Mouse (Mus musculus) stomach, postnatal 0 days (tissue): ENCODE results near the gene Sparc. TPM values are rescaled to one million over a fixed set of nuclear protein-coding genes. Genes with fewer than 3 reads are reported as not detected.

Source experiments
- ATAC-seq: fragments of 200-750 bp; cut with Nextera tagmentation; 2 replicates; pipeline ENCODE4 v1.8.0; 2017; ENCODE audit not compliant: low FRiP score, low TSS enrichment
- DNase-seq: peaks from one replicate; pipeline ENCODE4 v3.0.0-alpha.2; 2016; ENCODE audit warnings: low spot score
- H3K27ac ChIP-seq: fragments of 300-500 bp; sonication (generic); replicated peaks from 2 replicates; pipeline ENCODE4 v1.5.1; 2014; ENCODE audit warnings: mild to moderate bottlenecking, control low read depth
- H3K27me3 ChIP-seq: fragments of 300-500 bp; sonication (generic); 2 replicates; pipeline ENCODE4 v1.6.1; 2014; ENCODE audit warnings: low read length; ENCODE audit not compliant: control insufficient read depth, insufficient read depth
- H3K36me3 ChIP-seq: fragments of 300-500 bp; sonication (generic); 2 replicates; pipeline ENCODE4 v1.6.1; 2014; ENCODE audit warnings: low read length, mixed read lengths; ENCODE audit not compliant: control insufficient read depth, insufficient read depth
- H3K4me1 ChIP-seq: fragments of 300-500 bp; sonication (generic); replicated peaks from 2 replicates; pipeline ENCODE4 v1.6.1; 2014; ENCODE audit warnings: antibody characterized with exemption; ENCODE audit not compliant: control insufficient read depth, insufficient read depth
- H3K4me2 ChIP-seq: fragments of 300-500 bp; sonication (generic); replicated peaks from 2 replicates; pipeline ENCODE4 v1.6.1; 2014; ENCODE audit warnings: low read depth, mild to moderate bottlenecking, control low read depth, moderate library complexity
- H3K4me3 ChIP-seq: fragments of 300-500 bp; sonication (generic); 2 replicates; pipeline ENCODE4 v1.5.1; 2014; ENCODE audit warnings: low read depth, low read length, control low read depth
- H3K9ac ChIP-seq: fragments of 300-500 bp; sonication (generic); 2 replicates; pipeline ENCODE4 v1.6.1; 2014; ENCODE audit warnings: mild to moderate bottlenecking, low read length, control low read depth, mixed read lengths
- H3K9me3 ChIP-seq: fragments of 300-500 bp; sonication (generic); 2 replicates; pipeline ENCODE4 v1.6.1; 2016; ENCODE audit warnings: low read length; ENCODE audit not compliant: control insufficient read depth
- CTCF ChIP-seq: IDR thresholded peaks from 2 replicates; pipeline ENCODE4 v1.5.1; 2016; ENCODE audit warnings: antibody characterized with exemption, low read depth, mild to moderate bottlenecking, moderate library complexity
- EP300 ChIP-seq: optimal IDR thresholded peaks from 2 replicates; pipeline ENCODE3; 2016; ENCODE audit warnings: antibody characterized with exemption
- WGBS: fragments of 180-500 bp; shearing (Covaris S2); extraction: QIAGEN DNeasy Blood & Tissue Kit; methylation state at CpG from one replicate; pipeline ENCODE4 v1.1.7; 2014; 5-methylcytosine and 5-hydroxymethylcytosine counted together
- polyA plus RNA-seq: library from polyadenylated mRNA; unstranded; fragments of >200 nt; fragmentation: Nextera tagmentation; extraction: Ambion mirVana; gene quantifications from 2 replicates; pipeline ENCODE4 v1.2.1, GENCODE M21; 2015

The Sparc gene
- polyA plus RNA-seq, 1 experiment from 2014 or later = 1,849 TPM

- H3K27me3 ChIP-seq = no peaks in the 10 kb centered on the region
- no peak for TF ChIP-seq EP300
- no peak for TF ChIP-seq CTCF
- H3K4me1 ChIP-seq = 0 out of 2 replicates have a peak, but pooled peaks cover 3% of the 10 kb centered on the region
- no peak for ATAC-seq
- no peak for DNase-seq
- H3K4me3 ChIP-seq = no peak overlapping the region
- H3K36me3 ChIP-seq = no peaks in the 10 kb centered on the region
- peak overlapping the region; percentile 65 for H3K27ac ChIP-seq
- H3K9me3 ChIP-seq = no peaks in the 10 kb centered on the region
- H3K4me2 ChIP-seq = no peak overlapping the region
- H3K9ac ChIP-seq = 0 out of 2 replicates have a peak overlapping the region, but pooled peaks have one; percentile 9
- WGBS = 23% methylated on average over 3 of the region's 3 CpGs
Measured at GRCm38 (mm10) chr11:55432981-55433380, 10.0 kb upstream of the Sparc start.

- 85% methylated on average over 2 of the region's 2 CpGs for WGBS
- no peaks in the 10 kb centered on the region for H3K27me3 ChIP-seq
- no peak overlapping the region for H3K27ac ChIP-seq
- no peak for TF ChIP-seq EP300
- TF ChIP-seq CTCF = no peak
- no peaks in the 10 kb centered on the region for H3K36me3 ChIP-seq
- ATAC-seq = no peak
- DNase-seq = no peak
- no peak overlapping the region for H3K4me3 ChIP-seq
- H3K9ac ChIP-seq = no peak overlapping the region
- 0 out of 2 replicates have a peak, but pooled peaks cover 3% of the 10 kb centered on the region for H3K4me1 ChIP-seq
- H3K9me3 ChIP-seq = no peaks in the 10 kb centered on the region
- no peak overlapping the region for H3K4me2 ChIP-seq
Measured at GRCm38 (mm10) chr11:55429973-55430372, 7.0 kb upstream of the Sparc start.

DNA sequence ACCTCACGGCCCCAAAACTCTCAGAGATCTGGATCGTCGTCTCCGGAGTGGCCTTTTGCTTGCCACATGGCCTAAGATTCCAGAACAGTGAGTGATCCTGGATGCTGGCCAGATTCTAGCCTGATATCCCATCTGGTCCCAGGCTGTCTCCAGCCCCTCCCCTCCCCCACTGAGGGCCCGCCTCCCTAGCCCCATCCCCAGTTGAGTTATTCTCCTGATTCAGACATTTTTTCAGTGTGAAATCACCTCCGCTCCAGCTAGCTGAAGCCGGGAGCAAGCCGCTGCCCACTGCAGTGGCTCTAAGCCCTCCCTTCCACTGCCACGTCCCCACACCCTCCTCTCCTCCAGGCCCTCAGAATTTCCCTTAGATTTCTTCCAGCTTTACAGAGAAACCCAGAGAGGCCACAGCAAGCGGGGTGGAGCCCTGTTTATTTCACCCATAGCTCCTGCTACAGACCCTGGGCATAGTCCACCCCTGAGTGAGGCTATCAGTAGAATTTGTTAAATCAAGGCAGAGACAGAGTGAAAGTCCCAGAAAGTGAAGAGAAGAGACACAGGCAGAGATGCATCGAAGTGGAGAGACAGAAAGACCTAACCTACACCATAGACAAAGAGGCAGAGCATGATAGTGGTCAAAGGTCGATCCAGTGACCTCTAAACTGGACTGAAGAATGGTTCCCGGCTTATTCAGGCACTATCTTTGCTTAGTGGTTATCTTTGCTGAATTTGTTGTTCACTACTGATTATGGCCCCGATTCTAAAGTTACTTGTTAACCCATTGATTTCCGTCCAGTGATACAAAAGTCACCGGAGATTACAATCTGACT is 5.4 kb upstream of the Sparc start:
- peak; percentile 92 for ATAC-seq
- WGBS = 19% methylated on average over 16 of the region's 16 CpGs

GRCm38 (mm10) chr11:55424746-55425360 is 1.9 kb upstream of the Sparc start:
- no peak overlapping the region for H3K4me2 ChIP-seq
- no peak overlapping the region; the same call in 1 of the 2 replicates for H3K9ac ChIP-seq
- H3K36me3 ChIP-seq = no peaks in the 10 kb centered on the region
- 78% methylated on average over 8 of the region's 8 CpGs for WGBS
- no peak for TF ChIP-seq EP300
- no peak for ATAC-seq
- no peaks in the 10 kb centered on the region for H3K9me3 ChIP-seq
- H3K27me3 ChIP-seq = no peaks in the 10 kb centered on the region
- H3K4me3 ChIP-seq = no peak overlapping the region
- no peak for DNase-seq
- peak overlapping the region; percentile 30; the same call in 1 of the 2 replicates for H3K27ac ChIP-seq
- H3K4me1 ChIP-seq = 0 out of 2 replicates have a peak, but pooled peaks cover 5% of the 10 kb centered on the region

More for the DNA sequence above, 5.4 kb upstream of the Sparc start:
- peak overlapping the region; percentile 92 for H3K27ac ChIP-seq
- TF ChIP-seq EP300 = no peak
- TF ChIP-seq CTCF = no peak
- DNase-seq = peak; percentile 82
- 0 out of 2 replicates have a peak, but pooled peaks cover 3% of the 10 kb centered on the region for H3K4me1 ChIP-seq
- no peak overlapping the region for H3K4me2 ChIP-seq
- 0 out of 2 replicates have a peak overlapping the region, but pooled peaks have one; percentile 5 for H3K9ac ChIP-seq
- H3K36me3 ChIP-seq = no peaks in the 10 kb centered on the region
- H3K4me3 ChIP-seq = no peak overlapping the region
- H3K9me3 ChIP-seq = no peaks in the 10 kb centered on the region
- H3K27me3 ChIP-seq = no peaks in the 10 kb centered on the region

DNA sequence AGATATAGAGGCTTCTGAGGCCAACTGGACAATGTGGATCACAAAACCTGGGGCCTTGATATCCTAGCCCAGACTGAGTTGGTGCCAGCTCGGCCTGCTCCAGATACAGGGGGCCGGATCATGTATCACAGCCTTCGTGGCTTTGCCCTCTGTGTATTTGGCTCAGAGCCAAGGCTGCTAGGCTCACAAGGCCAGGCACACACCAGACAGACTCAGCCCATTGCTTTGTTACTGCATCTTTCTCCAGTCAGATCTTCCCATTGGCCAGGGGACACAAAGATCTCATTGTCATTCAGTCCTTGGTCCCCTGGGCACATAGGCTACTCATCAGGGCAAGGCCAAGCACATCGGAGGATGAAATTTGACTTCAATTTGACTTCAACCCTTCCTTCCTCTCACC is 773 bp upstream of the Sparc start:
- Histone ChIP-seq H3K4me1 (0 out of 2 replicates have a peak, but pooled peaks cover 5% of the 10 kb centered on the region), H3K4me2 (no peak overlapping the region), H3K9me3 (no peaks in the 10 kb centered on the region), H3K36me3 (no peaks in the 10 kb centered on the region), H3K4me3 (no peak overlapping the region), H3K9ac (no peak overlapping the region), H3K27me3 (no peaks in the 10 kb centered on the region), H3K27ac (no peak overlapping the region)
- DNase-seq (peak; percentile 60), ATAC-seq (no peak)
- no peak for TF ChIP-seq CTCF
- no peak for TF ChIP-seq EP300
- 42% methylated on average over 4 of the region's 4 CpGs for WGBS
